Mouse (Mus musculus): ENCODE results near the gene Tfcp2l1. TPM values are rescaled to one million over a fixed set of nuclear protein-coding genes. Genes with fewer than 3 reads are reported as not detected.
A peak's percentile ranks its signal among the peaks of the same experiment; 100 is the strongest.
"Not testable (repeated sequence)": the region's sequence is repeated elsewhere in the genome, so short reads cannot be mapped to it uniquely, and the experiment has no call there.

Gene Tfcp2l1
- under 1 TPM; 0.83 to 0.89 TPM for total RNA-seq (2021)
- long read RNA-seq, experiment 1, result 0 reads
- long read RNA-seq, experiment 2, result 0 reads

GRCm38 (mm10) chr1:118627781-118628464, at the start of gene Tfcp2l1:
Gene Tfcp2l1, plus strand, starts transcription at chr1:118627945.
- peak; percentile 85 to 88 for DNase-seq

DNA sequence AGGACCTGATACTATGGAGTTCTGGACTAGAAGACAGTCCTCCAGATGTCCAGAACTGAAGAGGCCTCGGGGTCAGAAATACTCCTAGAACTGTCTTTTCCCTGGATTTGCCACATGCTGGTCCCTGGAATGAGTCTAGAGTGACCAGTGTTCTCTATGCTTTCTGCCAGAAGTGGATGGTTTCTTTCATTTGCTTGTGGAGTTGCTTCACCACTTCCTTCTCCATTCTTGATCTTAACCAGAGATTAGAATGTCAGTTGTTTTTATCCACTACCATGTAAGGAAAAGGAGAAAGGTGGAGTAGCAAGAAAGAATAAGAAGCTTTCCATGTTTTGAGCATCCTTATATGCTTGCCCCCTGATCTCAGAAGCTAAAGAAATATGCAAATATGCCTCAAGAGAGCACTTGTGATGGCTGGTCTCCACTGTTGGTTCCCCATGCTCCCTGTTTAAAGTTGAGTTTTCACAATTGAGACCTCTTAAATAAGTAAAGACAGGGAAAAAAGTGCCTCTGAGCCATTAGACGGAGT, 47.5 kb upstream of the Tfcp2l1 start:
- DNase-seq, result no peak

GRCm38 (mm10) chr1:118581179-118581578, 46.6 kb upstream of the Tfcp2l1 start:
- DNase-seq, result no peak

DNA sequence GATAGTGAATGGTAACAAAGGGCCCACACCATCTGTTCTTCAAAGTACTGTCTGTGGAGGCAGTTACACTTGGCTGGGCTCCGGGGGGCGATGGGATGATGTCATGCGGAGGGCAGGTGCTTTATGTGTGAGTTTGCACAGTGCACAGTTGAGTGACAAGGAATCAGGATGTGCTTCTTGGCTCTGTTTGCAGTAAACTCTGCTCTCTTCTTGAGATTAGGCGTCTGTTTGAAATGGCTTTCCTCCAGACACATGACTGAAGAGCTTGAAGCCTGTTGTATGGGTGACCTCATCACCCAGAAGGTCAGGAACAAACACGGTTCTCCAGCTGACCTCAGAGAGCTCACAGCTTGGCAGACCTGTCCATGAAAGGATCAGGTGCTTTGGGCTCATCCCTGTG, 38.0 kb upstream of the Tfcp2l1 start:
- no peak for DNase-seq

- DNase-seq, result no peak
Observed at GRCm38 (mm10) chr1:118592933-118593332, 34.8 kb upstream of the Tfcp2l1 start.

- DNase-seq, result no peak
Observed at GRCm38 (mm10) chr1:118595395-118595794, 32.4 kb upstream of the Tfcp2l1 start.

- no peak for DNase-seq
Observed at GRCm38 (mm10) chr1:118597475-118598213, 30.1 kb upstream of the Tfcp2l1 start.

DNA sequence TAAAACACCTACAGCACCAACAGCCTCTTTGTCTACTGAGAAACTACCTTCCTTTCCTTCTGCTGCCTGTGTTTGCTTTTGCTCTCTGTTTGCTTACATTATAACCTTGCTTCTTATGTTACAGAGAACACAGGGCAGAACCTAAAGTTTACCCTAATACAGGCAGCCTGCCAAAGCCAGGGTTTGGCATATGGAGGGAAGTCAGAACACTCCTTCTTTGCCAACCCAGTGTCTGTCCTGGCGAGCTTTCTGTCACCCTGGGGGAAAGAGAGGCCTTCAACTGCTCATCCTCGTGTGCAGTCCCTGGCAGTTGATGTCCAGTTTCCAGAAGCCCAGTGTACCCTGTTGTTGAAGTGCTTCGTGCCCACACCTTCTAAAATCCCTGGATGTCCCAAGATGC, 29.4 kb upstream of the Tfcp2l1 start:
- DNase-seq, result no peak

DNA sequence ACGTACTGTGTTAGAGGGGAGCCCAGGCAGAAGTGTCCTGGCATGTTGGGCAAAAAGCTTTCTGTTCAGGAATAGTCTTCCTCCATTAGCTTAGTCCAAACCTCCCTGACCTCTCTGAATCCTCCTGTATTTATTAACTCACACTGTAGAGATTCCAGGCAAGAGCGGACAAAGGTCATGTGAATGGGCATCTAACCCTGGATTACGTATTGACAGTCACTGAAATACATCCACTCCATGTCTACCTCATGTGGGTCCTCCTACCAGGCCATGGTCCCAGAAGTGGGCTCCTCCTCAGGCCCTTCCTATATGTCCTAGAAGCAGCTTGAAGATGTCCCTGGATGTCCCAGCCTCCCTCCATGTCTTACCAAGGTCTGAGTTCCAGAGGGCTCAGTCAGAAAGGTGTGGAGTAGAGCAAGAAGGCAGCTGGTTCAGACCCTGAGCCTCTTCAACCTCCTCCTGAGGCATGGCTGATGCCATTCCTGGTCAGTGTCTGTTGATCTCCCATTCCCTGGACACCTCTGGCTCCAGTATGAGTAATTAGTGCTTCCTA, 14.0 kb upstream of the Tfcp2l1 start:
- no peak for DNase-seq

- not testable (repeated sequence) for DNase-seq
Observed at GRCm38 (mm10) chr1:118621055-118621454, 6.7 kb upstream of the Tfcp2l1 start.

DNA sequence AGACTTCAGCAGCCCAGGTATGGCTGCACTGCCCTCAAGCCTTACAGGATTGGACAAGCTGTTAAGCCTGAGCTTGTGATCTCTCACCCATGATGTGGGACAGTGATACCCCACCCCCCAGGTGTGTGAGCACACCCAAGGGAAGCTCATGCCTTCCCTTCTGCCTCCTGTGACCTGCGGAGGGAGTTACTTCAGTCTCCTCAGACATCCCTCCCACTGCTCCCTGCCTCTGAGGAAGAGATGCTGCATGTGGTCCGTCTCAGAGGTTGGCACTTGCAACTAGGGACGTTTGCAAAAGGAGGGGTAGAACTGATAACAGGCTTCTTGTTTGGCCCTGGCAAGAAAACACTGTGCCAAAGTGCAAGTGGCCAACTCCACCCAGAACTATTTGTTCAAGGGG, 4.9 kb upstream of the Tfcp2l1 start:
- DNase-seq, result no peak

GRCm38 (mm10) chr1:118625461-118625860, 2.3 kb upstream of the Tfcp2l1 start:
- no peak for DNase-seq

DNA sequence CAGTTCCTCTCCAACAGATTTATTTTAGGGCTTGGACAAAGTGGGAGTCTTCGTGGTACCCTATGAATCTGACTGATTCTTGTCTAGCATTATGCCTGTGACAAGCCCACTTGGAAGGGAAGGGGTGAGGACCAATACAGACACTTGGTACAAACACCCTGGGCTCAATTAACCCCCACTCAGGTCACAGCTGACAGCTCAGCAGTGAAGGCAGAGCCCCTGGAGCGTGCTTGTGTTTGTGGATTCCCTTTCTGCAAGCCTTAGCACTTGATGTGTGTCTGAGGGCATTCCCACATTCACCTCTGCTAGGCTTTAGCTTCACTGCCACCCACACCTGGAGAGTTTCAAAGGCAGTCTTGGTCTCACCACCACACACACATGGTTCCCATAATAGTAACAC, 1.8 kb upstream of the Tfcp2l1 start:
- no peak for DNase-seq

DNA sequence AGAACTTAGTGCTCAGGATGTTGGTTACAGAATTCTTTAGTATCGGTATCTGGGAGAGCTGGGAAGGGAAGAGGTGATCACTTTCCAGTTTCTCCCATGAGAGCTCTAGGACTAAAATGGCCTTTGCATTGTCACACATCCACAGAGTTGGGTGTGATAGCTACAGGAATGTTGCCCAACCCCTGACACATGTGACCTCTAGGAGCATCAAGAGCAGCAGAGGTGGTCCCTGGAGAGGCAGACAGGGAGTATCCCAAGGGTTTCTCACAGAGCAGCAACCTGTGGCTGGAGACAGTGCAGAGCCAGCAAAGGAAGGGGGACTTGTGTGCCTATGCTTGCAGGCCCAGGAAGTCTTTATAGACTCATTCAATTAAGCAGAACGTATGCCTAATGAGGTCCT, 1.3 kb upstream of the Tfcp2l1 start:
- no peak for DNase-seq

DNA sequence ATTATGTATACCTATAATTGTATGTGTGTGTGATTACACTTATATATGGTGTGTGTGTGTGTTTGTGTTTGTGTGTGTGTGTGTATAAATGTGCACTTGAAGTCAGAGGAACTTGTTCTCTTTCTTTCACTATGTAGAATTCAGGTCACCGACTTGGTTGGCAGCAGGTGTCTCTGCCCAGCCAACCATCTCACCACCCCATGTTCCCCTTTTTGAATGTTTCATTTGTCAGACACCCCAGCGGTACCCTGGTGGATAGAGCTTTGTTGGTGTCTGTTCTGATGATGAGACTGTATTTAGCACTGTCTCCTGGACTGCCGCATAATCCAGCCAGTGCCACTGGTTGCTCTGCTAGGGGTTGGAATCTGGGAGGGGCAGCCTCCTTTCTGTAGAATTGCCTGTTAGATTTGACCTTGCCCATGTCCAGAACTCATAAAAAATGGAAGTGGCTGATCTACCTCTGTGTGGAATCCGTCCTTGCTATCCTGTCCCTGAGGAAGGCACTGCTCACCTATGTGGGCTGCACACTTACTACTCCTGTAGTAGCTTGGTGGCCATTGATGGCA, 5.8 kb downstream of the Tfcp2l1 start:
- DNase-seq, result no peak

GRCm38 (mm10) chr1:118642296-118642999, 14.7 kb downstream of the Tfcp2l1 start:
- DNase-seq, result no peak

- peak; percentile 12 to 19 for DNase-seq
Observed at GRCm38 (mm10) chr1:118643138-118643979, 15.6 kb downstream of the Tfcp2l1 start.

- DNase-seq, result no peak
Observed at GRCm38 (mm10) chr1:118645701-118646100, 18.0 kb downstream of the Tfcp2l1 start.

- no peak for DNase-seq
Observed at GRCm38 (mm10) chr1:118648015-118648414, 20.3 kb downstream of the Tfcp2l1 start.

GRCm38 (mm10) chr1:118649933-118650770, 22.4 kb downstream of the Tfcp2l1 start:
- no peak for DNase-seq

All from adrenal gland, postnatal 36 days (tissue).